Mouse (Mus musculus): ENCODE results near the gene Trim17. TPM values are rescaled to one million over a fixed set of nuclear protein-coding genes. Genes with fewer than 3 reads are reported as not detected.
A peak's percentile ranks its signal among the peaks of the same experiment; 100 is the strongest.

Trim17 gene
- polyA plus RNA-seq, 1 experiment, result not detected

DNA sequence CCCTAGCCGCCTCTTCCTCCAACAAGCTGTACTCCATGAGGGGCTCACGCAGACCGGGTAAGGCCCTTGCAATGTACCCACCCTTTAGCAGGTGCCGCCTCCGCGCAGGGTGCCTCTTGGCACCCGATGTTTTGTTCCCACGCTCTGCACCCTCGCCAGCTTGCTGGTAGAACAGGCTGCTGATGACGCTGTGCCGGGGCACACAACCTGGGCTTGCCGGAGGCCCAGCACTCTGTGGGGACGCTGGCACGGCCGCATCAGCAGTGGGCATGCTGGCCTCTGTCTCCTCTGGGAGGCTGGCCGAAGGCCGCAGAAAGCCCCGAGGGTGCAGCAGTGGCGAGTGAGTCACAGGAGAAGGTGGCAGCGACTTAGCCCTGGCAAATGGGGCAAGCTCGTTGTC is 46.1 kb downstream of the Trim17 start:
- no peak overlapping the region for H3K27ac ChIP-seq (ENCODE audit: insufficient read depth, low read depth, low read length)
- H3K4me3 ChIP-seq (ENCODE audit: insufficient read depth, low read depth, low read length), result no peak overlapping the region
- no peak for TF ChIP-seq CTCF (IDR thresholded peaks at IDR 0.05; ENCODE audit: insufficient read depth, low read depth, low read length)
- no peak for TF ChIP-seq POLR2A (IDR thresholded peaks at IDR 0.05; ENCODE audit: insufficient read depth, low read depth, low read length)
- H3K4me1 ChIP-seq (ENCODE audit: control insufficient read depth, insufficient read depth, low read length), result peaks cover 6% of the 10 kb centered on the region
- 85% methylated on average over 21 of the region's 21 CpGs for WGBS

DNA sequence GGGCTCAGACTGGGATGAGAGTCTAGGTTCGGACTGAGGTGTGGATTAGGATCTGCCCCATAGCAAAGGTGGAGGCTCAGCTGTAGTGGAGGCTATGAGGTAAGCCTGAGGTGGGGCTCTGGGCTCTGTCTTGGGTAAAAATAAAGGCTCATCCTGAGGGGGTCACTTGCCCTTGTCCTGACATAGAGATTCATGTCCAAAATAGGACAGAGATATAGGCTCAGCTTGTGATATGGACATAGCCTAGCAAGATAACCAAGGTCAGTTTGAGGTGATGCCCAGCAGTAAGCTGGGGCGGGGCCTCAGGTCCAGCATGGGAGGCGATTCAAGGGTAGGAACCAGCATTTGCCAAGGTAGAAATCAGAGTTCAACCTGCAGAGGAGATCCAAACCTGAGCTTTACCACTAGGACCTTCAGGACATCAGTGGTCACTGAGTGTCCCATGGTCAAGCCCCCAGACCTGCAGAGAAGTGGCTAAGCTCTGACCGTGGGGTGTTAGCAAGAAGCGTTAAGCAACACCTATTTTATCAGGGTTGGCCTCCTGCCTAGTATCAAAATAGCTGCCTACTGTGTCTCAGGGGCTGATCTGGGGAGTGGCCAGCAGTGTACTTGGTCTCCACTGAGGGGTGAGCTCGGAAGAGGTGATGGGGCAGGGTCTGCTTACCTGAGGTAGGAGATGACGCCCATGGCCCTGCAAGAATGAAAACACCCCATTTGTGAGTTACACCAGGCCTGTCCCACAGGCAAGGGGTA is 48.0 kb downstream of the Trim17 start:
- TF ChIP-seq POLR2A (IDR thresholded peaks at IDR 0.05; ENCODE audit: insufficient read depth, low read depth, low read length), result no peak
- TF ChIP-seq CTCF (IDR thresholded peaks at IDR 0.05; ENCODE audit: insufficient read depth, low read depth, low read length), result no peak
- Histone ChIP-seq H3K4me3 (ENCODE audit: insufficient read depth, low read depth, low read length) (no peak overlapping the region), H3K4me1 (ENCODE audit: control insufficient read depth, insufficient read depth, low read length) (no peaks in the 10 kb centered on the region), H3K27ac (ENCODE audit: insufficient read depth, low read depth, low read length) (no peak overlapping the region)
- whole genome bisulfite sequencing, result 83% methylated on average over 7 of the region's 7 CpGs

DNA sequence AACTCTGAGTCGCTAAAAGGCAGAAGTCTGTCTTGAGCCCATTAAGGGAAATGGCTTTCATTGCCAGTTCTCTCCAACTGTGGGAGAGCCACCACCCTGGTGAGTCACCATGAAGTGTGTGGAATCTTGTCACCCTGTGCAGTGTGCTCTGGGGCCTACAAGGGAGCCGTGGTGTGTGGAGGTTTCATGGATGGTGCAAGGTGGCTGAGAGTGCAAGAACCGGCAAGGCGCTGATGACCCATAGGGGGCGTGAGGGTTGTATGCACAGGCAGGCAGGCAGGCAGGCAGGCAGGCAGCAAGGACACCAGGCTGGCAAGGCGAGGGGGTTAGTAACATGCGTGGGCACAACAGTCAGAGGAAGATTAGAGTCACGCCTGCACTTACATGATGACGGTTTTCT is 60.6 kb downstream of the Trim17 start:
- H3K27ac ChIP-seq (ENCODE audit: insufficient read depth, low read depth, low read length), result peak overlapping the region; percentile 56; the same call in 1 of the 2 replicates
- peaks cover 16% of the 10 kb centered on the region for H3K4me1 ChIP-seq (ENCODE audit: control insufficient read depth, insufficient read depth, low read length)
- WGBS, result 23% methylated on average over 9 of the region's 9 CpGs
- no peak overlapping the region for H3K4me3 ChIP-seq (ENCODE audit: insufficient read depth, low read depth, low read length)
- TF ChIP-seq CTCF (IDR thresholded peaks at IDR 0.05; ENCODE audit: insufficient read depth, low read depth, low read length) (peak; percentile 39; the same call in 1 of the 2 replicates), POLR2A (IDR thresholded peaks at IDR 0.05; ENCODE audit: insufficient read depth, low read depth, low read length) (no peak)

Other genes with a start within 250 kb of the Trim17 start
- not detected in 2 replicates for gene Olfr318, start 230.7 kb upstream of the Trim17 start, polyA plus RNA-seq (2012; ENCODE audit: insufficient read depth, insufficient read length, low replicate concordance, missing spikeins)
- not detected in 2 replicates for gene Olfr317, start 215.5 kb upstream of the Trim17 start, polyA plus RNA-seq (2012; ENCODE audit: insufficient read depth, insufficient read length, low replicate concordance, missing spikeins)
- gene Olfr316, start 202.0 kb upstream of the Trim17 start, polyA plus RNA-seq (2012; ENCODE audit: insufficient read depth, insufficient read length, low replicate concordance, missing spikeins), result not detected in 2 replicates
- not detected in 2 replicates for gene Olfr315, start 181.5 kb upstream of the Trim17 start, polyA plus RNA-seq (2012; ENCODE audit: insufficient read depth, insufficient read length, low replicate concordance, missing spikeins)
- not detected in 2 replicates for gene Olfr314, start 171.7 kb upstream of the Trim17 start, polyA plus RNA-seq (2012; ENCODE audit: insufficient read depth, insufficient read length, low replicate concordance, missing spikeins)
- not detected in 2 replicates for gene Fam183b, start 152.7 kb upstream of the Trim17 start, polyA plus RNA-seq (2012; ENCODE audit: insufficient read depth, insufficient read length, low replicate concordance, missing spikeins)
- not detected in 2 replicates for gene Olfr313, start 139.7 kb upstream of the Trim17 start, polyA plus RNA-seq (2012; ENCODE audit: insufficient read depth, insufficient read length, low replicate concordance, missing spikeins)
- not detected in 2 replicates for gene Olfr312, start 125.4 kb upstream of the Trim17 start, polyA plus RNA-seq (2012; ENCODE audit: insufficient read depth, insufficient read length, low replicate concordance, missing spikeins)
- gene Olfr311, start 115.4 kb upstream of the Trim17 start, polyA plus RNA-seq (2012; ENCODE audit: insufficient read depth, insufficient read length, low replicate concordance, missing spikeins), result not detected in 2 replicates
- gene Gm12258, start 107.5 kb upstream of the Trim17 start, polyA plus RNA-seq (2012; ENCODE audit: insufficient read depth, insufficient read length, low replicate concordance, missing spikeins), result not detected in 2 replicates
- gene 2810021J22Rik, start 87.5 kb upstream of the Trim17 start, polyA plus RNA-seq (2012; ENCODE audit: insufficient read depth, insufficient read length, low replicate concordance, missing spikeins), result not detected in 2 replicates
- gene Zfp39, start 50.5 kb upstream of the Trim17 start, polyA plus RNA-seq (2012; ENCODE audit: insufficient read depth, insufficient read length, low replicate concordance, missing spikeins), result not detected in 2 replicates
- not detected in 2 replicates for gene Btnl10, start 36.8 kb upstream of the Trim17 start, polyA plus RNA-seq (2012; ENCODE audit: insufficient read depth, insufficient read length, low replicate concordance, missing spikeins)
- gene Rnf187, start 15.8 kb upstream of the Trim17 start, polyA plus RNA-seq (2012; ENCODE audit: insufficient read depth, insufficient read length, low replicate concordance, missing spikeins), result not detected in 2 replicates
- not detected in 2 replicates for gene Hist3h2ba, start 5.8 kb upstream of the Trim17 start, polyA plus RNA-seq (2012; ENCODE audit: insufficient read depth, insufficient read length, low replicate concordance, missing spikeins)
- not detected in 2 replicates for gene Hist3h2a, start within 50 bp of the Trim17 start, polyA plus RNA-seq (2012; ENCODE audit: insufficient read depth, insufficient read length, low replicate concordance, missing spikeins)
- gene Trim11, start 23.4 kb downstream of the Trim17 start, polyA plus RNA-seq (2012; ENCODE audit: insufficient read depth, insufficient read length, low replicate concordance, missing spikeins), result not detected in 2 replicates
- not detected in 2 replicates for gene Obscn, start 181.7 kb downstream of the Trim17 start, polyA plus RNA-seq (2012; ENCODE audit: insufficient read depth, insufficient read length, low replicate concordance, missing spikeins)
- gene Iba57, start 209.1 kb downstream of the Trim17 start, polyA plus RNA-seq (2012; ENCODE audit: insufficient read depth, insufficient read length, low replicate concordance, missing spikeins), result not detected in 2 replicates
- not detected in 2 replicates for gene Gjc2, start 228.5 kb downstream of the Trim17 start, polyA plus RNA-seq (2012; ENCODE audit: insufficient read depth, insufficient read length, low replicate concordance, missing spikeins)
- not detected in 2 replicates for gene Guk1, start 237.5 kb downstream of the Trim17 start, polyA plus RNA-seq (2012; ENCODE audit: insufficient read depth, insufficient read length, low replicate concordance, missing spikeins)
- gene Mrpl55, start 247.8 kb downstream of the Trim17 start, polyA plus RNA-seq (2012; ENCODE audit: insufficient read depth, insufficient read length, low replicate concordance, missing spikeins), result not detected in 2 replicates